Mouse (Mus musculus) bone marrow, adult 2 months (tissue): Measurements from ENCODE around the gene Jazf1.

ENCODE experiments used
- CTCF ChIP-seq: fragments of 200-500 bp; IDR thresholded peaks from 2 replicates; pipeline ENCODE4 v1.5.1; 2011; ENCODE audit warnings: low read length, control low read depth; ENCODE audit not compliant: control insufficient read depth, insufficient read depth
- POLR2A ChIP-seq: fragments of 200-500 bp; IDR thresholded peaks from 2 replicates; pipeline ENCODE4 v1.6.1; 2011; ENCODE audit warnings: low read depth, mild to moderate bottlenecking, control low read depth, low read length, borderline replicate concordance; ENCODE audit not compliant: control insufficient read depth

DNA sequence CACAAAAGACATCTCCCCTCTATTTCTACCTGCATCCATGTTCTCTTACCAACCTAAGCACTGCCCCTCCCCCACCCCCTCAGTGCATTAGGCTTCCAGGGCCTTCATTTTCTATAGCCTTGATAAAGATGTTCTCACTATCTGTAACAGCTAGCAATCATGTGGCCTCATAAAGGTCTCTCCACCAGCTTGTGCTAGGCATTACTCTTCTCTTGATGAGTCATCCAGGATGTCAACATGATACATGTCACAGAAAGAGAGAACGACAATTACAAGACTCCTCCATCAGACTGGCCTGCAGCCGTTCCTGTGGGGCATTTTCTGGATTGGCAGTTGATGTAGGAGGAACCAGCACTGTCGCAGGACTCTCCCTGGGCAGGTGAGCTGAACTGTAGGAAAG lies 30.3 kb downstream of the Jazf1 start:
- no peak for TF ChIP-seq CTCF
- no peak for TF ChIP-seq POLR2A
